Mouse (Mus musculus) midbrain, embryonic 10.5 days (tissue): Measurements from ENCODE around the gene Nars2. TPM values are rescaled to one million over a fixed set of nuclear protein-coding genes. Genes with fewer than 3 reads are reported as not detected.

Source experiments
- DNase-seq: peaks from one replicate; pipeline ENCODE4 v3.0.0-alpha.2; 2017; ENCODE audit warnings: low spot score
- H3K27ac ChIP-seq: fragments of 300-500 bp; sonication (generic); replicated peaks from 2 replicates; pipeline ENCODE4 v1.5.1; 2016; ENCODE audit warnings: mild to moderate bottlenecking
- H3K27me3 ChIP-seq: fragments of 300-500 bp; sonication (generic); 2 replicates; pipeline ENCODE4 v1.6.1; 2016; ENCODE audit warnings: low read depth, mild to moderate bottlenecking; ENCODE audit not compliant: poor library complexity, severe bottlenecking
- H3K36me3 ChIP-seq: fragments of 300-500 bp; sonication (generic); 2 replicates; pipeline ENCODE4 v1.6.1; 2016; ENCODE audit warnings: mild to moderate bottlenecking, moderate library complexity
- H3K4me1 ChIP-seq: fragments of 300-500 bp; sonication (generic); 2 replicates; pipeline ENCODE4 v1.6.1; 2016
- H3K4me3 ChIP-seq: fragments of 300-500 bp; sonication (generic); 2 replicates; pipeline ENCODE4 v1.5.1; 2016; ENCODE audit warnings: mild to moderate bottlenecking, moderate library complexity
- H3K9me3 ChIP-seq: fragments of 300-500 bp; sonication (generic); replicated peaks from 2 replicates; pipeline ENCODE4 v1.6.1; 2016; ENCODE audit warnings: mild to moderate bottlenecking
- WGBS: fragments of 180-500 bp; shearing (Covaris S2); methylation state at CpG from one replicate; pipeline ENCODE4 v1.1.7; 2016; 5-methylcytosine and 5-hydroxymethylcytosine counted together
- polyA plus RNA-seq: library from polyadenylated mRNA; unstranded; fragments of >200 nt; fragmentation: Nextera tagmentation; extraction: Ambion mirVana; gene quantifications from 2 replicates; pipeline ENCODE4 v1.2.1, GENCODE M21; 2016

Nars2 gene
- polyA plus RNA-seq, 1 experiment from 2014 or later = 24.4 TPM

GRCm38 (mm10) chr7:96975914-96976313 is 24.6 kb downstream of the Nars2 start:
- Histone ChIP-seq H3K36me3 (peaks cover 10% of the 10 kb centered on the region; the same call in 1 of the 2 replicates), H3K27ac (no peak overlapping the region), H3K4me1 (peaks cover 13% of the 10 kb centered on the region), H3K27me3 (no peaks in the 10 kb centered on the region), H3K4me3 (no peak overlapping the region), H3K9me3 (no peaks in the 10 kb centered on the region)
- 88% methylated on average over 5 of the region's 5 CpGs for WGBS
- DNase-seq = no peak

DNA sequence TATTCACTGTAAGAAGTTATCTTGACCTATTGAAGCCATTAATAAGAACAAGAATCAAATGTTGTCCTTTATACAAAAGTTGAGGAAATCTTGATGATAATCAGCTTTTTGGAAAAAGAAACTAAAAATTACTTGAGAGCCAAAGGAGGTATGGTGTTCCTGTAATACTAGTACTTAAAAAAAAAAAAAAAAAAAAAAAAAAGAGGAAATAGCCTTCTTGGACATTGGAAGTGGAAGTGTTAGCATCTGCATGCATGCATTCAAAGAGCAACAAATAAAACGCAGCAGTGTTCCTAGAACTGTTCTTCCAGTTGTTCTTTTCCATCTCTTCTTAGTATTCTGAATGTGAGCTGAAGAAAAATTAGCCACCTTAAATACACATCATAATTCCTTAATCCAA is 25.9 kb downstream of the Nars2 start:
- H3K27me3 ChIP-seq = no peaks in the 10 kb centered on the region
- no peak overlapping the region for H3K4me3 ChIP-seq
- no peak overlapping the region for H3K27ac ChIP-seq
- peaks cover 10% of the 10 kb centered on the region; the same call in 1 of the 2 replicates for H3K36me3 ChIP-seq
- DNase-seq = no peak
- WGBS = 83% methylated on average over 1 of the region's 1 CpGs
- no peaks in the 10 kb centered on the region for H3K9me3 ChIP-seq
- H3K4me1 ChIP-seq = peaks cover 13% of the 10 kb centered on the region

DNA sequence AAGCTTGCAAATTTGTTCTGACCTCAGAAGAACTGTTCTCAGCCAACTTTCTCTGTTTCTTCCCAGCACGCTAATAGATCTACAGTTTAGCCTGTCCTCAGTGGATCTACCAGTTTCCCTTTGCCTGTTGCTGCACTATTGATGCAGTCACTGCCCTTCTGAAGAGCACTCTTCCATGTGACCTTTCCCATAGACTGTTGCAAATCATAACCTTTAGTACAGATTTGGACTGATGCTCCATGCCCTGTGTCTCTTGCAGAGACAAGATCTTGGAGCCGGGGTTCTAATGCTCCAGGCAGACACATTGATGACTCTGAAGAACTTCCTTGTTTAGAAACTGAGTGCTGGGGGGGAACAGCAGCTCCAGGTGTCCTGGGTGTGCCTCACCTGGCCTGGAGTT is 30.1 kb downstream of the Nars2 start:
- Histone ChIP-seq H3K4me3 (no peak overlapping the region), H3K36me3 (0 out of 2 replicates have a peak, but pooled peaks cover 2% of the 10 kb centered on the region), H3K27ac (no peak overlapping the region), H3K27me3 (no peaks in the 10 kb centered on the region), H3K9me3 (no peaks in the 10 kb centered on the region), H3K4me1 (peaks cover 26% of the 10 kb centered on the region)
- 94% methylated on average over 2 of the region's 2 CpGs for WGBS
- DNase-seq = no peak

DNA sequence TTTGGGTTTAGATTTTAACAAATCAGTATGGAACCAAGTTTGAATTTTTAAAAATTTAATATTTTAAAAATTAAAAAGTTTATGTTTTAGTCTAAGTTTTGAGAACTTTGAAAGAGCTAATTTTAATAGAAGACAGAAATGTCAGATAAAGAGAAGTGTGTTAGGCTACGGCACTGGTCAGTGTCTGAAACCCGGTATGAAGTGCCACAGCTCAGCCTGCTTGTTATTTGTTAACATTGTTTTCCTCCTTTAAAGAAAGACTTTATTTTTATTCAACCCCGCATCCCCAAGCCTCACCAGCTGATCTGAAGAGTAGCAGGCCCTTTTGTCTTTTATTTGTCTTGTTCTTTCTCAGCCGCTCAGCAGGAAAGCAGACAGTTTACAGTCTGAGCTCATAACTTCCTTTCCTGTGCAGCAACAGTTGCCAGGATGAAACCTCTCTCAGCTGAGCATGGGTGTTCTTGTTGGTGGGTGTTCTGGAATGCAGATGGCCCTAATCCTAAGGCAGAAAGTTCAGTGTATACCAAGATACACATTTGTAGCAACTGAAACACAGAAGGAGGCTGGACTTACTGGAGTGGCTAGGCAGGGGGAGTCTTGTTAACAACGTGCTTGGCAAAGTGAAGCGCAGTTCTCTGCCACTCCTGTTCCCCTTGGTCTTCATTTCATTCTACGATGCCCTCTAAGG is 32.5 kb downstream of the Nars2 start:
- H3K4me3 ChIP-seq = no peak overlapping the region
- peak; percentile 31 for DNase-seq
- no peaks in the 10 kb centered on the region for H3K27me3 ChIP-seq
- H3K4me1 ChIP-seq = peaks cover 40% of the 10 kb centered on the region
- WGBS = 40% methylated on average over 7 of the region's 7 CpGs
- H3K27ac ChIP-seq = peak overlapping the region; percentile 38; the same call in 1 of the 2 replicates
- no peaks in the 10 kb centered on the region for H3K36me3 ChIP-seq
- no peaks in the 10 kb centered on the region for H3K9me3 ChIP-seq

DNA sequence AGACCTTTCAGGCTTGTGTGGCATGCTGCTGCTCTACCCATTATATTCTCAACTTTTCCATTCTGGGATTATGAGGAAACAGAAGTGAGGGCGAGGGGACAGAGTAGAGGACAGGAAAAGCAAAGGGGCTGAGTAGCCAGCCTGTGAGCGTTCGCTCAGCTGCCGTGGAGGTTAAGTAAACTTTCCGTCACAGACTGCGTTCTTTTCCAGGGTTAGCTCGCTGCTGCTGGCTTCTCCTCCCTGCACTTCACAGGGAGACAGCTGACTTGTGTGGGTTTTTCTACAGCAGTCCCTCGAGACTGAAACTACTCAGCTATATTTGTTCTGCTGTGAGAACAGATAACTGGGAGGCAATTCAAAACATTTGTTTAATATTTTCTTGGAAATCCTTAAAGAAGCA is 34.5 kb downstream of the Nars2 start:
- 42% methylated on average over 8 of the region's 8 CpGs for WGBS
- Histone ChIP-seq H3K4me3 (no peak overlapping the region), H3K27me3 (no peaks in the 10 kb centered on the region), H3K27ac (peak overlapping the region; percentile 19), H3K9me3 (no peaks in the 10 kb centered on the region), H3K36me3 (no peaks in the 10 kb centered on the region), H3K4me1 (peaks cover 40% of the 10 kb centered on the region)
- peak; percentile 30 for DNase-seq

DNA sequence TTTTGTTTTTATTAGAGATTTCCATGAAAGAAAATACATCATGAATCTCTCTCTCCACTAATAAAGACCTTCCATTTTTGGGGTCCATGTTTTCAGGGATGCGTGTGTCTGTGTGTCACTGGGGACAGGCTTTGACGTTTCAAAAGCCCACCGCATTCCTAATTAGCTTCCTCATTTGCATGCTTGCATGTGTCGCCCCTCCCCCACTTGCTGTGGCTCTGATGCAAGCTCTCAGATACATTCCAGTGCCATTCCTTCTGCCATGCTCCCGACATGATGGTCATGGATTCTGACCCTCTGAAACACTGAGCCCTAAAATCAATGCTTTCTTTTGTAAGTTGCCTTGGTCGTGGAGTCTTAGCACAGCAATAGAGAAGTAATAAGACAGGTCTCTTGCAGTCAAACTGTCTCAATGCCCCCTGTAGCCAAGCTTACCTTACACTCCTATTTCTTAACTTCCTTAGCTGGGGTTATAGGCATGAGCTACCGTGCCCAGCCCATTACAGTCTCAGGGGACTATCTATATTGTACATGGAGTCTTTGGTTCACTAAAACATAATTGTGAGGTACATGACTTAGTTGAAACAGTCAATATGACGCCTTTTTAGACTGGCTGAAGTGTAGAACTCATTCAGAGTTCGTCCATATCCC is 35.6 kb downstream of the Nars2 start:
- Histone ChIP-seq H3K4me1 (peaks cover 43% of the 10 kb centered on the region), H3K27me3 (no peaks in the 10 kb centered on the region), H3K36me3 (no peaks in the 10 kb centered on the region), H3K27ac (0 out of 2 replicates have a peak overlapping the region, but pooled peaks have one; percentile 5), H3K4me3 (no peak overlapping the region), H3K9me3 (no peaks in the 10 kb centered on the region)
- 48% methylated on average over 9 of the region's 9 CpGs for WGBS
- no peak for DNase-seq

GRCm38 (mm10) chr7:96987676-96988075 is 36.4 kb downstream of the Nars2 start:
- no peak overlapping the region for H3K4me3 ChIP-seq
- H3K36me3 ChIP-seq = no peaks in the 10 kb centered on the region
- H3K27ac ChIP-seq = no peak overlapping the region
- no peaks in the 10 kb centered on the region for H3K27me3 ChIP-seq
- no peaks in the 10 kb centered on the region for H3K9me3 ChIP-seq
- no peak for DNase-seq
- H3K4me1 ChIP-seq = peaks cover 43% of the 10 kb centered on the region
- 76% methylated on average over 4 of the region's 4 CpGs for WGBS

DNA sequence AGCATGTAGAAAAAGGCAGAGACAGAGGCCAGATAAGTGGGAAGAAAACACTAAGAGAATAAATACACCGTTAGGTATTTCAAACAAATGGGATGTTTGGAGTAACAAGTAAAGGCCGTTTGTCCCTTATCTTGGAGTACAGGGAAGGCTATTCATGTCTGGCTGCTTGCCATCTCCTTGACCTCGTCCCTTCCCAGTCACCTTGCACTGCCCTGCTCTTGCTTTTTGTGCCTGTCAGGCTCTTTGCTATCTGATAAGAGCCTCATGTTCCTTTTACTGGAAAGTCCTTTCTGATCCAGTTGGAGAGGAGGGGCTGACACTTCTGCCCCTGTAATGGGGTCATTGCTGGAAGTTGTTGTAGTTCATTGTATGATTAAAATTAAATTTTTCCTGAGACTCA is 61.7 kb downstream of the Nars2 start:
- Histone ChIP-seq H3K27me3 (no peaks in the 10 kb centered on the region), H3K4me3 (no peak overlapping the region), H3K9me3 (peaks cover 9% of the 10 kb centered on the region; the same call in 1 of the 2 replicates), H3K36me3 (0 out of 2 replicates have a peak, but pooled peaks cover 4% of the 10 kb centered on the region), H3K4me1 (no peaks in the 10 kb centered on the region), H3K27ac (no peak overlapping the region)
- WGBS = 90% methylated on average over 3 of the region's 3 CpGs
- DNase-seq = no peak

- Histone ChIP-seq H3K4me3 (no peak overlapping the region), H3K4me1 (no peaks in the 10 kb centered on the region), H3K27me3 (no peaks in the 10 kb centered on the region), H3K36me3 (0 out of 2 replicates have a peak, but pooled peaks cover 4% of the 10 kb centered on the region), H3K9me3 (peaks cover 9% of the 10 kb centered on the region; the same call in 1 of the 2 replicates), H3K27ac (no peak overlapping the region)
- 83% methylated on average over 4 of the region's 4 CpGs for WGBS
- DNase-seq = no peak
Observed at GRCm38 (mm10) chr7:97018005-97018404, 66.7 kb downstream of the Nars2 start.

- 0 out of 2 replicates have a peak, but pooled peaks cover 4% of the 10 kb centered on the region for H3K36me3 ChIP-seq
- 93% methylated on average over 3 of the region's 3 CpGs for WGBS
- H3K27me3 ChIP-seq = no peaks in the 10 kb centered on the region
- no peak for DNase-seq
- peaks cover 9% of the 10 kb centered on the region; the same call in 1 of the 2 replicates for H3K9me3 ChIP-seq
- H3K4me3 ChIP-seq = no peak overlapping the region
- no peaks in the 10 kb centered on the region for H3K4me1 ChIP-seq
- H3K27ac ChIP-seq = no peak overlapping the region
Observed at GRCm38 (mm10) chr7:97018418-97018817, 67.1 kb downstream of the Nars2 start.

DNA sequence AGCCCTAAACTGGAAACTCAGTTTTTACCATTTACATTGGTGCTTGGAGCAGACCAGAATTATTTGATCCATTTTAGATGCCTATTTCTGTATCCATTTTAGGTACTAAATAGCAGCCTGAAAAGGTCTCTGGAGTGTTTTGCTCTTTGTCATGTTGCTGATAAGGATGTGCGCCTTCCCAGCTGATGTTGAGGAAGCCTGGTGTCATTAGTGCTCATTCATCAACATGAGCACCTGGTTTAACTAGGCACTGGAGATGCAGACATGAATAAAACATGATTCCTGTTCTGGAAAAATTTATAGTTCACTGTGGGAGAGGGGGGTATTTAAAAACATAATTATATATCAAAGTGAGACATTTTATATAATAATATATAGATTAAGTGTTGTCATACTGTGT is 68.0 kb downstream of the Nars2 start:
- no peak for DNase-seq
- H3K9me3 ChIP-seq = peaks cover 9% of the 10 kb centered on the region; the same call in 1 of the 2 replicates
- H3K27me3 ChIP-seq = no peaks in the 10 kb centered on the region
- H3K4me1 ChIP-seq = no peaks in the 10 kb centered on the region
- H3K36me3 ChIP-seq = 0 out of 2 replicates have a peak, but pooled peaks cover 4% of the 10 kb centered on the region
- no peak overlapping the region for H3K4me3 ChIP-seq
- 95% methylated on average over 1 of the region's 1 CpGs for WGBS
- H3K27ac ChIP-seq = no peak overlapping the region

GRCm38 (mm10) chr7:97026772-97027358 is 75.6 kb downstream of the Nars2 start:
- H3K9me3 ChIP-seq = no peaks in the 10 kb centered on the region
- WGBS = 96% methylated on average over 5 of the region's 5 CpGs
- H3K4me3 ChIP-seq = no peak overlapping the region
- no peaks in the 10 kb centered on the region for H3K36me3 ChIP-seq
- H3K27me3 ChIP-seq = no peaks in the 10 kb centered on the region
- H3K27ac ChIP-seq = no peak overlapping the region
- DNase-seq = no peak
- H3K4me1 ChIP-seq = no peaks in the 10 kb centered on the region

GRCm38 (mm10) chr7:97029151-97029550 is 77.8 kb downstream of the Nars2 start:
- DNase-seq = no peak
- no peaks in the 10 kb centered on the region for H3K4me1 ChIP-seq
- no peaks in the 10 kb centered on the region for H3K27me3 ChIP-seq
- no peaks in the 10 kb centered on the region for H3K36me3 ChIP-seq
- WGBS = 92% methylated on average over 10 of the region's 10 CpGs
- H3K9me3 ChIP-seq = no peaks in the 10 kb centered on the region
- no peak overlapping the region for H3K4me3 ChIP-seq
- no peak overlapping the region for H3K27ac ChIP-seq
